Mouse (Mus musculus) hindbrain, embryonic 13.5 days (tissue): ENCODE measurements at regions not wholly inside any gene's neighbourhood (a gene's known extent, or its start where the extent isn't known, plus 50 kb on each side); places are given as distances from the start of the nearest gene placed in this dataset.
A peak's percentile ranks its signal among the peaks of the same experiment; 100 is the strongest.

Source experiments
- ATAC-seq: fragments of 200-750 bp; cut with Nextera tagmentation; 2 replicates; pipeline ENCODE4 v1.8.0; 2017; ENCODE audit warnings: moderate TSS enrichment; ENCODE audit not compliant: low FRiP score
- H3K27ac ChIP-seq: fragments of 300-500 bp; sonication (generic); 2 replicates; pipeline ENCODE4 v1.5.1; 2015; ENCODE audit warnings: inconsistent platforms, mild to moderate bottlenecking, moderate library complexity
- H3K27me3 ChIP-seq: fragments of 300-500 bp; sonication (generic); 2 replicates; pipeline ENCODE4 v1.6.1; 2015; ENCODE audit warnings: mild to moderate bottlenecking, inconsistent platforms
- H3K36me3 ChIP-seq: fragments of 300-500 bp; sonication (generic); 2 replicates; pipeline ENCODE4 v1.6.1; 2015; ENCODE audit warnings: mild to moderate bottlenecking, inconsistent platforms
- H3K4me1 ChIP-seq: fragments of 300-500 bp; sonication (generic); replicated peaks from 2 replicates; pipeline ENCODE4 v1.6.1; 2015; ENCODE audit warnings: inconsistent platforms
- H3K4me2 ChIP-seq: fragments of 300-500 bp; sonication (generic); 2 replicates; pipeline ENCODE4 v1.6.1; 2015; ENCODE audit warnings: inconsistent platforms, mild to moderate bottlenecking, moderate library complexity
- H3K4me3 ChIP-seq: fragments of 300-500 bp; sonication (generic); 2 replicates; pipeline ENCODE4 v1.5.1; 2015; ENCODE audit warnings: mild to moderate bottlenecking, inconsistent platforms
- H3K9ac ChIP-seq: fragments of 300-500 bp; sonication (generic); 2 replicates; pipeline ENCODE4 v1.6.1; 2015; ENCODE audit warnings: mild to moderate bottlenecking, inconsistent platforms
- H3K9me3 ChIP-seq: fragments of 300-500 bp; sonication (generic); 2 replicates; pipeline ENCODE4 v1.6.1; 2016; ENCODE audit warnings: inconsistent platforms
- WGBS: fragments of 180-500 bp; shearing (Covaris S2); methylation state at CpG from one replicate; pipeline ENCODE4 v1.1.7; 2015; 5-methylcytosine and 5-hydroxymethylcytosine counted together

DNA sequence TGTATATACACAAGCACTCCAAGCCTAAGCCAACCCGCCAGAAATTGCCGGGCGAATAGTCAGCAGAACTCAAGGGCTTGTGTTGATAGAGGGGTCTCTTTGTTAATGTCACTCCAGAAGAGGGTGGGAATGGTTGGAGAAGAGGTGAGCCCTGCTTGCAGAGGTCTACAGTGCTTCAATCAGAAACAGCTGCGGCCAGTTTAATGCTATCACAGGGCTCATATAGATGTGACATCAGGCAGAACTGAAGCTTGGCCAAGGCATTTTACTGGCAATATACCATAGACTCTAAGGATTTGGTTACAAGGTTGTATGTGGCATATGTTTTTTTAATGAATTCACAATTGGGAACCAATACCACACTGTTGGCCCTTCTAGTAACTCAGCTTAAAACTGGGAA lies 787.4 kb downstream of the 5730522E02Rik start:
- no peak overlapping the region for H3K27ac ChIP-seq
- ATAC-seq: no peak
- H3K9me3 ChIP-seq: no peaks in the 10 kb centered on the region
- no peaks in the 10 kb centered on the region for H3K4me1 ChIP-seq
- H3K9ac ChIP-seq: no peak overlapping the region
- no peak overlapping the region for H3K4me2 ChIP-seq
- no peaks in the 10 kb centered on the region for H3K27me3 ChIP-seq
- H3K36me3 ChIP-seq: no peaks in the 10 kb centered on the region
- 89% methylated on average over 4 of the region's 4 CpGs for WGBS
- no peak overlapping the region for H3K4me3 ChIP-seq

DNA sequence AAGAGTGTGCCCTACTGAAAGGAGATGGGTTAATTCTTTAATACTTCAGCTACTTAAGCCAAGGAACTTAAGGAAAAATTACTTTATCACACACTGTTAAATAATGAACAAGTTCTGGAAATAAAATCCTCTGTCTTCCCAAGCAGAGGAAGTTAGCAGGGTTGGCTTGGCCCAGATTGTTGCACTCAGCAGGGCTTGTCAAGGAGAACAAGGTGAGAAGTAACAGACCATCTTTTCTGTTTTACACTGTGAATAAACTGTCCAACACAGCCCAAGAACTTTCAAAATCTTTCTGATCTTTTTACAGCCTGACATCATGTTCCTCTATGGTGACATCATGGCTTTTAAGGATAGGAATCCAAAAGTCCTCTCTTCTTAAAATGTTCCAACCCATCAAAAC lies 789.1 kb downstream of the 5730522E02Rik start:
- no peak overlapping the region for H3K4me3 ChIP-seq
- H3K27ac ChIP-seq: no peak overlapping the region
- no peaks in the 10 kb centered on the region for H3K36me3 ChIP-seq
- H3K9me3 ChIP-seq: no peaks in the 10 kb centered on the region
- no peaks in the 10 kb centered on the region for H3K4me1 ChIP-seq
- H3K9ac ChIP-seq: no peak overlapping the region
- no peak overlapping the region for H3K4me2 ChIP-seq
- H3K27me3 ChIP-seq: no peaks in the 10 kb centered on the region
- no peak for ATAC-seq

DNA sequence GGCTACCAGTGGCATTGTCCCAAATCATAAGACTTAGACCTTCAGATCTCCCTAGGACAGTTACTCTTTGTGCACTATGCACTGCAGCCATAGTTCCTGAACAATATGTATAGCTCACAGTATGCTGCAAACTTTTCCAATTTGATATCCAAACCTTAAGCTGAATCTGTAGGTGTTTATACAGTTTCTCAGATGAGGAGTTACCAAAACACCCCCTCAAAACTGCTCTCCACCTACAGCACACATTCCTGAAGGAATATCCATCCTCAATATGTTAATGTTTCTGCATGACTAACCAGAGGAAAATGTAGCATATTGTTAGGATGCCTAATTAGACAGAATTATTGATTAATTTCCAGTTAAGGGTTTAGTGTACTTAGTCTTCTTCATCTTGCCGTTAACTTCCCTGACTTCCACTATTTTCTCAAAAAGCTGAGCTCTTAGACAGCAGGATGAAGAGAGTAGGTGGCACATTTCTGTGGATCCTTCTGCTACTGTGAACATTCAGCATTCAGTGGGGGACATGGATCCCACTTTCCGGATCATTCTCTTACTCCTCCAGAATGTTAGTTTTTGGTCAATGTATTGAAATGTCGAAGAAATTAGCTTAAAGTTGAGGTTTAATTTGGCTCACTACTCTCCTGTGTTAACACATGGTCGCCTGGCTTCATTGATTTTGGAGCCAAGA lies 800.0 kb downstream of the 5730522E02Rik start:
- no peak overlapping the region for H3K4me2 ChIP-seq
- H3K27ac ChIP-seq: no peak overlapping the region
- no peaks in the 10 kb centered on the region for H3K27me3 ChIP-seq
- H3K4me3 ChIP-seq: no peak overlapping the region
- no peak overlapping the region for H3K9ac ChIP-seq
- WGBS: 84% methylated on average over 4 of the region's 4 CpGs
- no peaks in the 10 kb centered on the region for H3K36me3 ChIP-seq
- H3K9me3 ChIP-seq: no peaks in the 10 kb centered on the region
- H3K4me1 ChIP-seq: no peaks in the 10 kb centered on the region
- ATAC-seq: no peak

DNA sequence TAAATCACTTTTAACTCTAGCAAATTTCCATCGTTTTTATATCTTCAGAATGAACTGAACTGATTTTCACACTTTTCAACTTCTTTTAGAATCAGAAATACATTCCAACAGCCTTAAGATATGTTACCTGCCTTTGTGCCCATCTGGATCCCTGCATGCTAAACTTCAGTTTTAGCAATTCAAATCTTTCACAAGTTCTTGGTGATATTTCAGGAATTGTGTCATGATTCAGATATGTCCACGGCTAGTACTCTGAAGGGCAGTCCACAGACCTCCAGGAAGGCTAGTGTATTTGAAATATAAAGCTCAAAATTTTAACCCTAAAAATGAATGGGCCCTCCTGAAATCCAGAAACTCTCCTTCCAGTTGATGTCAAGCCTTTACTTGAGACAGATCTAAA lies 818.9 kb downstream of the 5730522E02Rik start:
- no peak overlapping the region for H3K4me2 ChIP-seq
- no peaks in the 10 kb centered on the region for H3K9me3 ChIP-seq
- WGBS: 74% methylated on average over 2 of the region's 2 CpGs
- no peaks in the 10 kb centered on the region for H3K4me1 ChIP-seq
- ATAC-seq: no peak
- H3K27me3 ChIP-seq: no peaks in the 10 kb centered on the region
- H3K27ac ChIP-seq: no peak overlapping the region
- no peak overlapping the region for H3K9ac ChIP-seq
- H3K36me3 ChIP-seq: no peaks in the 10 kb centered on the region
- H3K4me3 ChIP-seq: no peak overlapping the region

GRCm38 (mm10) chr11:25367111-25367510 lies 843.5 kb downstream of the 5730522E02Rik start:
- H3K36me3 ChIP-seq: no peaks in the 10 kb centered on the region
- no peaks in the 10 kb centered on the region for H3K9me3 ChIP-seq
- no peak overlapping the region for H3K4me3 ChIP-seq
- H3K4me1 ChIP-seq: peaks cover 14% of the 10 kb centered on the region
- H3K27ac ChIP-seq: no peak overlapping the region
- H3K4me2 ChIP-seq: no peak overlapping the region
- WGBS: 64% methylated on average over 2 of the region's 2 CpGs
- ATAC-seq: no peak
- H3K27me3 ChIP-seq: no peaks in the 10 kb centered on the region
- H3K9ac ChIP-seq: no peak overlapping the region

DNA sequence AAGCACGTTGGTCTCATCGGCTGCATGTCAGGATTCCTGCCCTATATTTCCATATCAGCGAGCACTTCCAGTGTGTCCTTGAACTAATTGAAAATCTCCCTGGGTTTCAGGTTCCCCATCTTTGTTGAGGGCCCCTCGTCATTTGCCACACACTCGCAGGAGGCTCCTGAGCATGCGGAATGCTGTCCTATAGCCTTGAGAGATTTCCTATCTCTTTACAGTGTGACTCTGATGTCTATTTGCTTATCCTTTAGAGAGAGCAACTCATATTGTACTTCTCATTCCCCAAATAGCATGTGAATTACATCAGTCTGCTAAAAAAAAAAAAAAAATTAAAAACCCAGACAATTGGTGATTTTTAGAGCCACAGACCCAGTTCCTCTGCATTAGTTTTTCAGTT lies 845.1 kb downstream of the 5730522E02Rik start:
- no peaks in the 10 kb centered on the region for H3K9me3 ChIP-seq
- no peak overlapping the region for H3K9ac ChIP-seq
- no peak for ATAC-seq
- H3K27me3 ChIP-seq: no peaks in the 10 kb centered on the region
- H3K4me1 ChIP-seq: peaks cover 14% of the 10 kb centered on the region
- H3K4me3 ChIP-seq: no peak overlapping the region
- H3K27ac ChIP-seq: no peak overlapping the region
- no peaks in the 10 kb centered on the region for H3K36me3 ChIP-seq
- WGBS: 46% methylated on average over 6 of the region's 6 CpGs
- H3K4me2 ChIP-seq: no peak overlapping the region

DNA sequence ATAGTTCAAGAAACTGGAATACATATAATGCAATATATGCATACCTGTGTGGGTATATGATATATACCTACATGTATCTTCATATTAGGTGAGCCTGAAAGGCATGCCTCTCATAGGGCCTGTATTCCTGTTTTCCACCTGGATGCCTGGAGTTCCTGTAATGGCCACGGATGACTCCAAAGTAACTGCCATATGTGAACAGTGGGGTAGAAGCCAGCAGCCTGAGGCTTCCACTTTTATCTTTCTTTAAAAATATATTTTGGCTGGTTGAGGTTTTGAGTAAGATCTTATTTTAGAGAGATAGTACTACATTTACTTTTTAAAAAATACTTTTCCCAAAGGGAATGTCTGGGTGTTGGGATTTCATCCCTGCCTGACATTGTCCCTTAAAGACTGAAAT lies 850.8 kb downstream of the 5730522E02Rik start:
- no peak overlapping the region for H3K27ac ChIP-seq
- no peak overlapping the region for H3K4me2 ChIP-seq
- no peaks in the 10 kb centered on the region for H3K36me3 ChIP-seq
- H3K9ac ChIP-seq: no peak overlapping the region
- no peaks in the 10 kb centered on the region for H3K9me3 ChIP-seq
- 95% methylated on average over 1 of the region's 1 CpGs for WGBS
- H3K4me1 ChIP-seq: peaks cover 22% of the 10 kb centered on the region
- H3K27me3 ChIP-seq: no peaks in the 10 kb centered on the region
- no peak for ATAC-seq
- H3K4me3 ChIP-seq: no peak overlapping the region

GRCm38 (mm10) chr11:25357717-25358411 lies 852.7 kb downstream of the 5730522E02Rik start:
- no peaks in the 10 kb centered on the region for H3K27me3 ChIP-seq
- peak; percentile 64 for ATAC-seq
- peak overlapping the region; percentile 30 for H3K4me3 ChIP-seq
- H3K4me1 ChIP-seq: peaks cover 22% of the 10 kb centered on the region
- 9% methylated on average over 10 of the region's 10 CpGs for WGBS
- H3K4me2 ChIP-seq: peak overlapping the region; percentile 59
- no peaks in the 10 kb centered on the region for H3K9me3 ChIP-seq
- H3K36me3 ChIP-seq: no peaks in the 10 kb centered on the region
- peak overlapping the region; percentile 56; the same call in 1 of the 2 replicates for H3K9ac ChIP-seq
- peak overlapping the region; percentile 86 for H3K27ac ChIP-seq

DNA sequence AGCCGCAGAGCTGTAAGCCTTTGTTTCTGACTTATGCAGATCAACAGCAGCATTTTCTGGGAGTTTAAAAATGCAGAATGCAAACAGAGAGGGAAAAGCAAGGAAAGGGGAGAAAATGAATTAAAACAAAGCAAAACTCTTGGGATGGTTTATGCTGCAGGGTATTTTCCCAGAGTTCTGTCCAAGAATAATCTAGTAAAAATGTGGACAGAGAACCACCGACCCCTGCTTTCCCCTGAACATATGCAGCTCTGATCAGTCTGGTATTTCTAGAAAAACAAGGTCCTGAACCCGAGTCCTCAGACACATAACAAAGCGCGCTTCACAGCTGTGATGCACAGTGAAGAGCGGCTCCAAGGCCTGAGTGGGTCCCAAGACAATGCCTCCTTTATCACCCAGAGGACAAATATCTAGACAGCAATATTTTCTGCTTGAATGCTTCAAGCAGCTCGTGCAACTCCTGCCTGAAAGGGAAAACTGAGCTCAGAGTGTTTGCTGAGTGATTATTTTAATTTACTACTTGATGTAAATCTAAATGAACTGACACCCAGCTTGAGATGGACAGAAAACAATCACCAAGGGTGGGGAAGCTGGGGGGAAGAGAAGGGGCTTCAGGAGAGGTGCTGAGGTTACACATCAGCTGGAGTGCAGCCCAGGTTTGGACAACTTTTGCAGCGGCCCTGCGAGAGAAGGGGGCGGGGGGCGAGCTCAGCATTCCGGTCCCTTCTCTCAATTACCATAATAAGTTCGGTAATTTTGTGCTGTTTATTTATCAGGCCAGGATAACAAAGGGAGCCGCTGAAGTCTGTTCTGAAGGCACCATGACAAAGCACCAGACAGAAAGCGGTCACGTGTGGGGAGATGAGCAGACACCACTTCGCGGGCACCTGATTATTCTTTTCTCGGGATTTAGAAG lies 853.6 kb downstream of the 5730522E02Rik start:
- Histone ChIP-seq H3K27me3 (no peaks in the 10 kb centered on the region), H3K4me1 (peaks cover 22% of the 10 kb centered on the region), H3K27ac (peak overlapping the region; percentile 86), H3K9me3 (no peaks in the 10 kb centered on the region), H3K4me3 (peak overlapping the region; percentile 30), H3K36me3 (no peaks in the 10 kb centered on the region), H3K4me2 (peak overlapping the region; percentile 59), H3K9ac (peak overlapping the region; percentile 56)
- whole genome bisulfite sequencing: 3% methylated on average over 19 of the region's 19 CpGs
- peak; percentile 82 for ATAC-seq

- no peak for ATAC-seq
- H3K9me3 ChIP-seq: no peaks in the 10 kb centered on the region
- H3K4me3 ChIP-seq: no peak overlapping the region
- no peak overlapping the region for H3K9ac ChIP-seq
- H3K4me1 ChIP-seq: no peaks in the 10 kb centered on the region
- no peaks in the 10 kb centered on the region for H3K27me3 ChIP-seq
- no peak overlapping the region for H3K4me2 ChIP-seq
- H3K27ac ChIP-seq: no peak overlapping the region
- WGBS: 55% methylated on average over 2 of the region's 2 CpGs
- H3K36me3 ChIP-seq: no peaks in the 10 kb centered on the region
Measured at GRCm38 (mm10) chr11:25335667-25336066, 874.9 kb downstream of the 5730522E02Rik start.

GRCm38 (mm10) chr11:25330696-25331095 lies 879.9 kb downstream of the 5730522E02Rik start:
- Histone ChIP-seq H3K9ac (no peak overlapping the region), H3K4me3 (no peak overlapping the region), H3K36me3 (no peaks in the 10 kb centered on the region), H3K4me2 (no peak overlapping the region), H3K27ac (no peak overlapping the region), H3K27me3 (no peaks in the 10 kb centered on the region), H3K4me1 (no peaks in the 10 kb centered on the region), H3K9me3 (no peaks in the 10 kb centered on the region)
- no peak for ATAC-seq
- WGBS: 73% methylated on average over 4 of the region's 4 CpGs

- H3K36me3 ChIP-seq: no peaks in the 10 kb centered on the region
- no peak overlapping the region for H3K4me2 ChIP-seq
- H3K4me1 ChIP-seq: no peaks in the 10 kb centered on the region
- H3K9me3 ChIP-seq: no peaks in the 10 kb centered on the region
- H3K9ac ChIP-seq: no peak overlapping the region
- ATAC-seq: no peak
- H3K4me3 ChIP-seq: no peak overlapping the region
- no peaks in the 10 kb centered on the region for H3K27me3 ChIP-seq
- no peak overlapping the region for H3K27ac ChIP-seq
Measured at GRCm38 (mm10) chr11:25322426-25322825, 888.1 kb downstream of the 5730522E02Rik start.
